Mouse (Mus musculus): ENCODE results near the gene AF366264. TPM values are rescaled to one million over a fixed set of nuclear protein-coding genes. Genes with fewer than 3 reads are reported as not detected.
A peak's percentile ranks its signal among the peaks of the same experiment; 100 is the strongest.
"Not testable (repeated sequence)": the region's sequence is repeated elsewhere in the genome, so short reads cannot be mapped to it uniquely, and the experiment has no call there.

Gene AF366264
- not detected in 2 replicates for polyA plus RNA-seq (2014; fragmentation: Nextera tagmentation; extraction: Ambion mirVana)

GRCm38 (mm10) chr8:13838289-13838688, at the start of gene AF366264:
TSS of gene AF366264 (minus strand) at chr8:13838389.
- 88% methylated on average over 5 of the region's 5 CpGs for WGBS
- not testable (repeated sequence) for H3K27me3 ChIP-seq (ENCODE audit: control insufficient read depth, insufficient read depth, low read length); ATAC-seq (ENCODE audit: insufficient read depth, low FRiP score, low TSS enrichment); H3K9ac ChIP-seq (ENCODE audit: low read length); H3K4me2 ChIP-seq (ENCODE audit: low read depth); H3K9me3 ChIP-seq (ENCODE audit: control insufficient read depth, low read length); H3K27ac ChIP-seq (ENCODE audit: low read depth, low read length); H3K4me1 ChIP-seq (ENCODE audit: control insufficient read depth, insufficient read depth, low read length); DNase-seq (ENCODE audit: low spot score); H3K4me3 ChIP-seq (ENCODE audit: low read depth, low read length); H3K36me3 ChIP-seq (ENCODE audit: control insufficient read depth, insufficient read depth, low read length)

GRCm38 (mm10) chr8:13843286-13843685, 5.1 kb upstream of the AF366264 start:
- not testable (repeated sequence) for H3K27me3 ChIP-seq (ENCODE audit: control insufficient read depth, insufficient read depth, low read length); H3K9me3 ChIP-seq (ENCODE audit: control insufficient read depth, low read length); H3K27ac ChIP-seq (ENCODE audit: low read depth, low read length); H3K4me3 ChIP-seq (ENCODE audit: low read depth, low read length); H3K36me3 ChIP-seq (ENCODE audit: control insufficient read depth, insufficient read depth, low read length); DNase-seq (ENCODE audit: low spot score); ATAC-seq (ENCODE audit: insufficient read depth, low FRiP score, low TSS enrichment); H3K4me1 ChIP-seq (ENCODE audit: control insufficient read depth, insufficient read depth, low read length); H3K9ac ChIP-seq (ENCODE audit: low read length); H3K4me2 ChIP-seq (ENCODE audit: low read depth)
- 88% methylated on average over 1 of the region's 1 CpGs for WGBS

DNA sequence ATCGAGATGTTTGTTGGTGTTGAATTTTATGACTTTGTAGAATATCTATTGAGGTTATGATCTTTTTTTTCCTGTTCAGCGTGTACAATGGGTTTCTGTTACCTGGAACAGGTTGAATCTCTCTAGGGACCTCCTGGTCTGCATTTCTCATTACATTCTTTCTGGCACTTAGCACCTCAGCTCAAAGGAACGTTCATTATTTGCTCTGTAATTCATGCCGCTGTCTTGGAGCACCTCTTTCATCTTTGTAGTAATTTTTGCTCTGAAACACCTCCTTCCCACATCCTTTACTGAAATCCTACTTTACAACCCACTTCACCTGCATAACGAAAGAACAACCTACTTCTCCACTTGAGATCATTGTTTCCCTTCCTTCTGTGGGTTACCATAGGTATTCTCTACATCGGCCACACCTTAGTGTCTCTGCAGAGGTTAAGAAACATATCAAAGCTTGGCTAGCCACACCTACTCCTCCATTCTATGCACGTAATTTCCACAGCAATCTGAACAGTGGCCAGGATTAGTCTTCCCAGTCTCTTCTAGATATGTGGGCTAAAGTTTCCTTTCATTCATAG, 9.5 kb downstream of the AF366264 start:
- Histone ChIP-seq H3K27me3 (ENCODE audit: control insufficient read depth, insufficient read depth, low read length) (no peaks in the 10 kb centered on the region), H3K4me2 (ENCODE audit: low read depth) (no peak overlapping the region), H3K9me3 (ENCODE audit: control insufficient read depth, low read length) (no peaks in the 10 kb centered on the region), H3K36me3 (ENCODE audit: control insufficient read depth, insufficient read depth, low read length) (no peaks in the 10 kb centered on the region), H3K27ac (ENCODE audit: low read depth, low read length) (no peak overlapping the region), H3K4me1 (ENCODE audit: control insufficient read depth, insufficient read depth, low read length) (no peaks in the 10 kb centered on the region), H3K4me3 (ENCODE audit: low read depth, low read length) (no peak overlapping the region), H3K9ac (ENCODE audit: low read length) (no peak overlapping the region)
- WGBS: 79% methylated on average over 7 of the region's 7 CpGs
- DNase-seq (ENCODE audit: low spot score): no peak
- ATAC-seq (ENCODE audit: insufficient read depth, low FRiP score, low TSS enrichment): no peak

DNA sequence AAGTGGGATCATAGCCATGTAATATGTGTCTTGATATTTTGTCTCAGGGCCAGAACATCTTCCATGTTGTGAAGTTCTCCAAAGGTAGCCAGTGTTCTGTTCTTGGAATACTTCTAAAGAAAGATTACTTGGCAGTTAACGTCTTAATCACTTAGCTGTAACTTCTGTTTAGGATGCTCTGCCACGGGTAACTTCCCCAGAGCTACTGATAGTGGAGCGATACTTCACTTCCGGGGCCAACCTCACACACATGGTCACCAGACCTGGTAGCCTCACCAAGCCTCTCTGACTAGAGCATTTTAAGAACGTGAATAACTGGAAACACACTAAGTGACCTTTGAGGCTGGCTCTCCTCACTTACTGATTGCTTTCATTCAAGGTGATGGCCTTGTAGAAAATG, 38.6 kb downstream of the AF366264 start:
- H3K27me3 ChIP-seq (ENCODE audit: control insufficient read depth, insufficient read depth, low read length): no peaks in the 10 kb centered on the region
- H3K4me3 ChIP-seq (ENCODE audit: low read depth, low read length): no peak overlapping the region
- H3K9me3 ChIP-seq (ENCODE audit: control insufficient read depth, low read length): no peaks in the 10 kb centered on the region
- no peak overlapping the region for H3K9ac ChIP-seq (ENCODE audit: low read length)
- H3K36me3 ChIP-seq (ENCODE audit: control insufficient read depth, insufficient read depth, low read length): peaks cover 11% of the 10 kb centered on the region
- H3K4me1 ChIP-seq (ENCODE audit: control insufficient read depth, insufficient read depth, low read length): no peaks in the 10 kb centered on the region
- DNase-seq (ENCODE audit: low spot score) (no peak), ATAC-seq (ENCODE audit: insufficient read depth, low FRiP score, low TSS enrichment) (no peak)
- 86% methylated on average over 5 of the region's 5 CpGs for WGBS
- no peak overlapping the region for H3K4me2 ChIP-seq (ENCODE audit: low read depth)
- no peak overlapping the region for H3K27ac ChIP-seq (ENCODE audit: low read depth, low read length)

- Histone ChIP-seq H3K36me3 (ENCODE audit: control insufficient read depth, insufficient read depth, low read length) (peaks cover 11% of the 10 kb centered on the region), H3K4me2 (ENCODE audit: low read depth) (no peak overlapping the region), H3K9ac (ENCODE audit: low read length) (no peak overlapping the region), H3K27ac (ENCODE audit: low read depth, low read length) (no peak overlapping the region), H3K27me3 (ENCODE audit: control insufficient read depth, insufficient read depth, low read length) (no peaks in the 10 kb centered on the region), H3K4me3 (ENCODE audit: low read depth, low read length) (no peak overlapping the region), H3K9me3 (ENCODE audit: control insufficient read depth, low read length) (no peaks in the 10 kb centered on the region), H3K4me1 (ENCODE audit: control insufficient read depth, insufficient read depth, low read length) (no peaks in the 10 kb centered on the region)
- WGBS: 92% methylated on average over 5 of the region's 5 CpGs
- ATAC-seq (ENCODE audit: insufficient read depth, low FRiP score, low TSS enrichment) (no peak), DNase-seq (ENCODE audit: low spot score) (no peak)
Observed at GRCm38 (mm10) chr8:13797676-13798075, 40.5 kb downstream of the AF366264 start.

DNA sequence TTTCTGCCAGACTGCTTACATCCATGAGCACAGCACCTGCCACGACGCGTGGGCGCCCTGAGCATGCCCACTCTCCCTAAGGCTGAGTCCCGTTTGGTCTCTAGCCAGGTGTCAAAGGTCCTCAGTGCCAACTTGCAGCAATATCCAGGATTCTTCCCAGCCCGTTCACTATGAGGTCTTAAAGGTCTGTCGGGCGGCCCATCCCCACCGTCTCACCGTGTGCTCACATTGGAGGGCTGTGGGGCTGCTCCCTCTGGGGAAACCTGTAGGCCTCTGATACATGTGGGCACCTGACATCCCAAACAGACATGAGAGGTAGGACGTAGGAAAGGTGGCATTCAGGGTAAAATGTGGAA, 44.5 kb downstream of the AF366264 start:
- DNase-seq (ENCODE audit: low spot score) (no peak), ATAC-seq (ENCODE audit: insufficient read depth, low FRiP score, low TSS enrichment) (no peak)
- 77% methylated on average over 11 of the region's 11 CpGs for whole genome bisulfite sequencing
- Histone ChIP-seq H3K9ac (ENCODE audit: low read length) (no peak overlapping the region), H3K27me3 (ENCODE audit: control insufficient read depth, insufficient read depth, low read length) (no peaks in the 10 kb centered on the region), H3K4me3 (ENCODE audit: low read depth, low read length) (no peak overlapping the region), H3K27ac (ENCODE audit: low read depth, low read length) (no peak overlapping the region), H3K4me1 (ENCODE audit: control insufficient read depth, insufficient read depth, low read length) (no peaks in the 10 kb centered on the region), H3K4me2 (ENCODE audit: low read depth) (no peak overlapping the region), H3K9me3 (ENCODE audit: control insufficient read depth, low read length) (no peaks in the 10 kb centered on the region), H3K36me3 (ENCODE audit: control insufficient read depth, insufficient read depth, low read length) (peaks cover 15% of the 10 kb centered on the region)

DNA sequence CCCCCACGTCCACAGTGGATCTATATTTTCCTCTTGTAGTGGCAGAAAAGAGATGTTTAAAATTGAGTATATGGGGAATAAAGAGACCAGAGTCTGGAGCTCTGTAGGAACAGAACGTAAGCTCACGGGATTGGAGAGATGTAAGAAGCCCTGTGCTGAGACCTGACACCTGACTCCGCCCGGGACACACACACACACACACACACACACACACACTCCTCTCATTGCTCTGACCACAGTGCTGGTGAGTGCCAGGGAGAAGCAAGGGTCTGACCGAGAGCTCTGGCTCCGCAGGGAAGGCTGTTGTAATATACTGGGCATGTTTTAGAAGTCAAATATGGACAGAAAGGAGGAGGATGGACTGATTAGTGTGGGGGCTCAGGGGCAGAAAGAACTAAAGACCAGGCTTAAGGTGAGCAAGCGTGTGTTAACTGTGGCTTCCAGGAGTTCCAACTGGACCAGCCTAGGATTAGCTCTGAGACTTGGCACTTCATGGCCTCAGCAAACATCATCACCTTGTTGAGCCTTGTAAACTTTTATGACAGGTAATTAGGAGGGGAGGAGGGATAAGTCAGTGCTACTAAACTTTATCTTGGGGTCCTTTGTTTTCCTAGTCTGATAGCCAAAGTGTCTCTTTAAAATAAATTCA, 45.0 kb downstream of the AF366264 start:
- no peak overlapping the region for H3K27ac ChIP-seq (ENCODE audit: low read depth, low read length)
- ATAC-seq (ENCODE audit: insufficient read depth, low FRiP score, low TSS enrichment): no peak
- H3K4me3 ChIP-seq (ENCODE audit: low read depth, low read length): no peak overlapping the region
- H3K27me3 ChIP-seq (ENCODE audit: control insufficient read depth, insufficient read depth, low read length): no peaks in the 10 kb centered on the region
- no peaks in the 10 kb centered on the region for H3K4me1 ChIP-seq (ENCODE audit: control insufficient read depth, insufficient read depth, low read length)
- 81% methylated on average over 8 of the region's 8 CpGs for WGBS
- H3K9me3 ChIP-seq (ENCODE audit: control insufficient read depth, low read length): no peaks in the 10 kb centered on the region
- no peak overlapping the region for H3K9ac ChIP-seq (ENCODE audit: low read length)
- peaks cover 13% of the 10 kb centered on the region for H3K36me3 ChIP-seq (ENCODE audit: control insufficient read depth, insufficient read depth, low read length)
- no peak for DNase-seq (ENCODE audit: low spot score)
- no peak overlapping the region for H3K4me2 ChIP-seq (ENCODE audit: low read depth)

GRCm38 (mm10) chr8:13789606-13790005, 48.6 kb downstream of the AF366264 start:
- peaks cover 5% of the 10 kb centered on the region; the same call in 1 of the 2 replicates for H3K4me1 ChIP-seq (ENCODE audit: control insufficient read depth, insufficient read depth, low read length)
- ATAC-seq (ENCODE audit: insufficient read depth, low FRiP score, low TSS enrichment): no peak
- 94% methylated on average over 8 of the region's 8 CpGs for WGBS
- H3K27ac ChIP-seq (ENCODE audit: low read depth, low read length): no peak overlapping the region
- H3K9ac ChIP-seq (ENCODE audit: low read length): no peak overlapping the region
- no peak overlapping the region for H3K4me3 ChIP-seq (ENCODE audit: low read depth, low read length)
- DNase-seq (ENCODE audit: low spot score): no peak
- H3K4me2 ChIP-seq (ENCODE audit: low read depth): no peak overlapping the region
- H3K9me3 ChIP-seq (ENCODE audit: control insufficient read depth, low read length): no peaks in the 10 kb centered on the region
- no peaks in the 10 kb centered on the region for H3K27me3 ChIP-seq (ENCODE audit: control insufficient read depth, insufficient read depth, low read length)
- peaks cover 4% of the 10 kb centered on the region; the same call in 1 of the 2 replicates for H3K36me3 ChIP-seq (ENCODE audit: control insufficient read depth, insufficient read depth, low read length)

- peak overlapping the region; percentile 98 for H3K27ac ChIP-seq (ENCODE audit: low read depth, low read length)
- DNase-seq (ENCODE audit: low spot score) (peak; percentile 99), ATAC-seq (ENCODE audit: insufficient read depth, low FRiP score, low TSS enrichment) (peak; percentile 91)
- H3K4me3 ChIP-seq (ENCODE audit: low read depth, low read length): peak overlapping the region; percentile 59
- peak overlapping the region; percentile 62 for H3K4me2 ChIP-seq (ENCODE audit: low read depth)
- 0% methylated on average over 34 of the region's 47 CpGs for WGBS
- H3K36me3 ChIP-seq (ENCODE audit: control insufficient read depth, insufficient read depth, low read length): peaks cover 4% of the 10 kb centered on the region; the same call in 1 of the 2 replicates
- peak overlapping the region; percentile 95 for H3K9ac ChIP-seq (ENCODE audit: low read length)
- no peaks in the 10 kb centered on the region for H3K27me3 ChIP-seq (ENCODE audit: control insufficient read depth, insufficient read depth, low read length)
- H3K4me1 ChIP-seq (ENCODE audit: control insufficient read depth, insufficient read depth, low read length): peaks cover 6% of the 10 kb centered on the region; the same call in 1 of the 2 replicates
- H3K9me3 ChIP-seq (ENCODE audit: control insufficient read depth, low read length): no peaks in the 10 kb centered on the region
Observed at GRCm38 (mm10) chr8:13785764-13786299, 52.4 kb downstream of the AF366264 start.
